Mouse (Mus musculus): ENCODE measurements at regions not wholly inside any gene's neighbourhood (a gene's known extent, or its start where the extent isn't known, plus 50 kb on each side); places are given as distances from the start of the nearest gene placed in this dataset.

- no peak for TF ChIP-seq CTCF (IDR thresholded peaks at IDR 0.05; ENCODE audit: borderline replicate concordance, control insufficient read depth, extremely low read depth, insufficient read depth, low read length, poor library complexity)
- no peak for TF ChIP-seq POLR2A (IDR thresholded peaks at IDR 0.05; ENCODE audit: control insufficient read depth, extremely low read depth, insufficient read depth, low read length, poor library complexity)
These were observed 1540.3 kb upstream of the Slc10a2 start for GRCm38 (mm10) chr8:6645287-6645957.
